Mouse (Mus musculus): ENCODE data around the gene B130006D01Rik. TPM values are rescaled to one million over a fixed set of nuclear protein-coding genes. Genes with fewer than 3 reads are reported as not detected.

B130006D01Rik gene
- polyA plus RNA-seq, 1 experiment: not detected

GRCm38 (mm10) chr11:95688981-95689380, 34.4 kb upstream of the B130006D01Rik start:
- TF ChIP-seq TAL1 (IDR thresholded peaks at IDR 0.05; ENCODE audit: low read length) (no peak), GATA1 (IDR thresholded peaks at IDR 0.05; ENCODE audit: low read length) (peak; percentile 74)
- Histone ChIP-seq H3K36me3 (ENCODE audit: control insufficient read depth) (no peaks in the 10 kb centered on the region), H3K9me3 (ENCODE audit: control insufficient read depth, low read length) (no peaks in the 10 kb centered on the region), H3K4me1 (ENCODE audit: control insufficient read depth) (peaks cover 65% of the 10 kb centered on the region), H3K27me3 (ENCODE audit: control insufficient read depth) (no peaks in the 10 kb centered on the region), H3K4me3 (replicated peaks) (peak overlapping the region; percentile 55)

- H3K4me3 ChIP-seq (replicated peaks): no peak overlapping the region
- H3K4me1 ChIP-seq (ENCODE audit: control insufficient read depth): peaks cover 65% of the 10 kb centered on the region
- TF ChIP-seq TAL1 (IDR thresholded peaks at IDR 0.05; ENCODE audit: low read length) (no peak), GATA1 (IDR thresholded peaks at IDR 0.05; ENCODE audit: low read length) (no peak)
- H3K36me3 ChIP-seq (ENCODE audit: control insufficient read depth): no peaks in the 10 kb centered on the region
- no peaks in the 10 kb centered on the region for H3K9me3 ChIP-seq (ENCODE audit: control insufficient read depth, low read length)
- no peaks in the 10 kb centered on the region for H3K27me3 ChIP-seq (ENCODE audit: control insufficient read depth)
Measured at GRCm38 (mm10) chr11:95689544-95689943, 33.8 kb upstream of the B130006D01Rik start.

- H3K4me1 ChIP-seq (ENCODE audit: control insufficient read depth): peaks cover 50% of the 10 kb centered on the region
- peaks cover 3% of the 10 kb centered on the region; the same call in 1 of the 2 replicates for H3K36me3 ChIP-seq (ENCODE audit: control insufficient read depth)
- no peaks in the 10 kb centered on the region for H3K27me3 ChIP-seq (ENCODE audit: control insufficient read depth)
- H3K4me3 ChIP-seq (replicated peaks): no peak overlapping the region
- H3K9me3 ChIP-seq (ENCODE audit: control insufficient read depth, low read length): peaks cover 9% of the 10 kb centered on the region
- TF ChIP-seq TAL1 (IDR thresholded peaks at IDR 0.05; ENCODE audit: low read length): no peak
- no peak for TF ChIP-seq GATA1 (IDR thresholded peaks at IDR 0.05; ENCODE audit: low read length)
Measured at GRCm38 (mm10) chr11:95698541-95698940, 24.8 kb upstream of the B130006D01Rik start.

- peaks cover 44% of the 10 kb centered on the region for H3K4me1 ChIP-seq (ENCODE audit: control insufficient read depth)
- TF ChIP-seq GATA1 (IDR thresholded peaks at IDR 0.05; ENCODE audit: low read length): 0 out of 2 replicates have a peak, but pooled peaks have one; percentile 35
- peak; percentile 45; the same call in 1 of the 3 replicates for TF ChIP-seq TAL1 (IDR thresholded peaks at IDR 0.05; ENCODE audit: low read length)
Measured at GRCm38 (mm10) chr11:95700778-95701739, 22.3 kb upstream of the B130006D01Rik start.

GRCm38 (mm10) chr11:95704032-95704969, 19.1 kb upstream of the B130006D01Rik start:
- peaks cover 9% of the 10 kb centered on the region for H3K9me3 ChIP-seq (ENCODE audit: control insufficient read depth, low read length)

More at GRCm38 (mm10) chr11:95700778-95701739, 22.3 kb upstream of the B130006D01Rik start:
- no peaks in the 10 kb centered on the region for H3K27me3 ChIP-seq (ENCODE audit: control insufficient read depth)
- peaks cover 9% of the 10 kb centered on the region for H3K9me3 ChIP-seq (ENCODE audit: control insufficient read depth, low read length)
- no peak overlapping the region for H3K4me3 ChIP-seq (replicated peaks)
- H3K36me3 ChIP-seq (ENCODE audit: control insufficient read depth): peaks cover 3% of the 10 kb centered on the region; the same call in 1 of the 2 replicates

GRCm38 (mm10) chr11:95704970-95705330, 18.4 kb upstream of the B130006D01Rik start:
- Histone ChIP-seq H3K36me3 (ENCODE audit: control insufficient read depth) (peaks cover 3% of the 10 kb centered on the region; the same call in 1 of the 2 replicates), H3K27me3 (ENCODE audit: control insufficient read depth) (no peaks in the 10 kb centered on the region), H3K4me3 (replicated peaks) (no peak overlapping the region), H3K9me3 (ENCODE audit: control insufficient read depth, low read length) (peaks cover 9% of the 10 kb centered on the region), H3K4me1 (ENCODE audit: control insufficient read depth) (peaks cover 52% of the 10 kb centered on the region)
- no peak for TF ChIP-seq TAL1 (IDR thresholded peaks at IDR 0.05; ENCODE audit: low read length)
- TF ChIP-seq GATA1 (IDR thresholded peaks at IDR 0.05; ENCODE audit: low read length): no peak

More at GRCm38 (mm10) chr11:95704032-95704969, 19.1 kb upstream of the B130006D01Rik start:
- H3K27me3 ChIP-seq (ENCODE audit: control insufficient read depth): no peaks in the 10 kb centered on the region
- TF ChIP-seq TAL1 (IDR thresholded peaks at IDR 0.05; ENCODE audit: low read length) (no peak), GATA1 (IDR thresholded peaks at IDR 0.05; ENCODE audit: low read length) (no peak)
- H3K4me3 ChIP-seq (replicated peaks): no peak overlapping the region
- peaks cover 53% of the 10 kb centered on the region for H3K4me1 ChIP-seq (ENCODE audit: control insufficient read depth)
- peaks cover 3% of the 10 kb centered on the region; the same call in 1 of the 2 replicates for H3K36me3 ChIP-seq (ENCODE audit: control insufficient read depth)

- H3K36me3 ChIP-seq (ENCODE audit: control insufficient read depth): no peaks in the 10 kb centered on the region
- TF ChIP-seq TAL1 (IDR thresholded peaks at IDR 0.05; ENCODE audit: low read length): no peak
- no peak for TF ChIP-seq GATA1 (IDR thresholded peaks at IDR 0.05; ENCODE audit: low read length)
- H3K27me3 ChIP-seq (ENCODE audit: control insufficient read depth): no peaks in the 10 kb centered on the region
- peaks cover 53% of the 10 kb centered on the region for H3K4me1 ChIP-seq (ENCODE audit: control insufficient read depth)
- H3K9me3 ChIP-seq (ENCODE audit: control insufficient read depth, low read length): no peaks in the 10 kb centered on the region
- H3K4me3 ChIP-seq (replicated peaks): no peak overlapping the region
Measured at GRCm38 (mm10) chr11:95709534-95710040, 13.8 kb upstream of the B130006D01Rik start.

GRCm38 (mm10) chr11:95710478-95710877, 12.9 kb upstream of the B130006D01Rik start:
- no peak overlapping the region for H3K4me3 ChIP-seq (replicated peaks)
- H3K9me3 ChIP-seq (ENCODE audit: control insufficient read depth, low read length): no peaks in the 10 kb centered on the region
- H3K4me1 ChIP-seq (ENCODE audit: control insufficient read depth): peaks cover 62% of the 10 kb centered on the region
- TF ChIP-seq TAL1 (IDR thresholded peaks at IDR 0.05; ENCODE audit: low read length) (no peak), GATA1 (IDR thresholded peaks at IDR 0.05; ENCODE audit: low read length) (no peak)
- H3K27me3 ChIP-seq (ENCODE audit: control insufficient read depth): no peaks in the 10 kb centered on the region
- H3K36me3 ChIP-seq (ENCODE audit: control insufficient read depth): no peaks in the 10 kb centered on the region
